Mouse (Mus musculus) gastrocnemius, postnatal 36 days (tissue): ENCODE data around the gene Rnf26. TPM values are rescaled to one million over a fixed set of nuclear protein-coding genes. Genes with fewer than 3 reads are reported as not detected.

ENCODE experiments used
- DNase-seq, 2 experiments: peaks; one replicate each; pipeline ENCODE4 v3.0.0; 2022
- intact Hi-C: fragments of 180-260 bp; cut with DNase I; formaldehyde crosslinking; loops from one replicate; pipeline ENCODE4 v1.15.1; 2025
- total RNA-seq, 2 experiments: library from RNA; stranded (reverse); gene quantifications; 2 replicates each; pipeline ENCODE4 v1.2.3; 2021

The Rnf26 gene
- total RNA-seq, 2 experiments from 2014 or later: 2.1 to 3.6 TPM

DNA sequence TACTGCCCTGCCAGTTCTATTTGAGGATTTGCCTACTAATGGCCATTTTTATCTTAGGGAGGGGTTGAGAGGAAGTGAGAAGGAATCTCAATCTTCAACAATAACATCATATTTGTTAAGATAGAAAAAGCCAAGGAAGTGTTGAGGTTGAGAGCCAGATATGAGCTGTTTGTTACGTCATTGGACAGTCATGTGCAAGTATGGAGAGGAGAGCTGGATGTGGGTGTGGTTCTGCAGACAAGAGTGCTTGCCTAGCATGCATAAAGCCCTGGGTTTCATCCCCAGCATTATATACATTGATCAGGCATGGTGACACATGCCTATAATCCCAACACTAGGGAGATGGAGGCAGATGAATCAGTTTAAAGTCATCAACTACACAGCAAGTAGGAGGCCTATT, 59.4 kb downstream of the Rnf26 start:
- intact Hi-C loops: no loop called here
- DNase-seq: no peak

DNA sequence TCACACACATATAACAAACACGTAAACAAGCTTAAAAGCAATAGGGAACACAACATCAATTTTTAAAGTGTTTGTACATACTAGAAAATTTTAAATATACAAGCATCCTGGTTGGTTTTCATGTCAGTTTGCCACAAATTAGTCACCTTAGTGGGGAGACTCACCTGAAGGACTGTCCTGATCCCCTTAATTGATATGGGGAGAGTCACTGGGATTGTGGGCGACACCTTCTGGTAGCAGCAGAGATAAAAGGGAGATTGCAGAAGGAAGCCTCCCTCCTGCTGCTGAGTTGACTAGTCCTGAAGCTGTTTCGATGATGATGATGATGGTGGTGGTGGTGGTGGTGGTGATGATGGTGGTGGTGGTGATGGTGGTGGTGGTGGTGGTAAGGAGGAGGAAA, 60.5 kb downstream of the Rnf26 start:
- no peak for DNase-seq
- intact Hi-C loops: no loop called here

DNA sequence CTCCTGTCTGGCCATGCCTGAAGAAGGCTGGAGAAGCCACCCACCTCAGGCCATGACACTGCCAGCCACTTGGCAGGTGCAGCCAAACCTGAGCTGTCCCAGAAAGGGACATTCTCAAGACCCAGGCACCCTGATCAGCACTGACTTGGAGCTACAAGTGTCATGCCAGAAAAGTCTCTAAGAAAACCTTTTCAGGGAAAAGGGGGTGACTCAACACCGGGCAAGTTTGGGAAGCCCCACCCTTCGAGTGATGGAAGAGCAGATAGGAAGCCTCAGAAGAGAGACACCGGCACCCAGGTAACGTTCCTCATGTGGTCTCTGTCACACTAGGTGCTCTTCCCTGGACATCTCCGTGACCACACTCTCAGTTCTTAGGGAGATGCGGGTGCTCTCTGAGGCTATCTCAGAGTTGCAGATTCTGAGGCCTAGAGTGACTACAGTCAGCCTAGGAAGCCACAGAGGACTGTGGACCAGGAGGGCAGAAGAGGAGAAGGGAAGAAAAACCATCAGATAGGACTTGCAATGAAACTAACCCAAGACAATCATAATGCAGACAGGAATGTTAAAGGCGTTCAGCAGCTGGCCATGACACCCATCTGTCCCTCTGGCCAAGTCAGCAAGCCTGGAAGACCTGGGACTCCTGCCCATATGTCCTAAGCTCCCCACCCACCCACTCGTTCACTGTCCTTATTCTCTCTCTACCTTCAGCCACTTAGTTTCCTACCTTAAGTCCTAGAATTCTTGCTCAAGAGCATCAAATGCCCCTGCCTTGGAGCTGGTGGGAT, 63.7 kb downstream of the Rnf26 start:
- intact Hi-C loops: loop anchor here (10.0 kb wide), 1 partner anchor 305 kb away; the partner anchor contains the start of gene Nectin1
- no peak for DNase-seq

DNA sequence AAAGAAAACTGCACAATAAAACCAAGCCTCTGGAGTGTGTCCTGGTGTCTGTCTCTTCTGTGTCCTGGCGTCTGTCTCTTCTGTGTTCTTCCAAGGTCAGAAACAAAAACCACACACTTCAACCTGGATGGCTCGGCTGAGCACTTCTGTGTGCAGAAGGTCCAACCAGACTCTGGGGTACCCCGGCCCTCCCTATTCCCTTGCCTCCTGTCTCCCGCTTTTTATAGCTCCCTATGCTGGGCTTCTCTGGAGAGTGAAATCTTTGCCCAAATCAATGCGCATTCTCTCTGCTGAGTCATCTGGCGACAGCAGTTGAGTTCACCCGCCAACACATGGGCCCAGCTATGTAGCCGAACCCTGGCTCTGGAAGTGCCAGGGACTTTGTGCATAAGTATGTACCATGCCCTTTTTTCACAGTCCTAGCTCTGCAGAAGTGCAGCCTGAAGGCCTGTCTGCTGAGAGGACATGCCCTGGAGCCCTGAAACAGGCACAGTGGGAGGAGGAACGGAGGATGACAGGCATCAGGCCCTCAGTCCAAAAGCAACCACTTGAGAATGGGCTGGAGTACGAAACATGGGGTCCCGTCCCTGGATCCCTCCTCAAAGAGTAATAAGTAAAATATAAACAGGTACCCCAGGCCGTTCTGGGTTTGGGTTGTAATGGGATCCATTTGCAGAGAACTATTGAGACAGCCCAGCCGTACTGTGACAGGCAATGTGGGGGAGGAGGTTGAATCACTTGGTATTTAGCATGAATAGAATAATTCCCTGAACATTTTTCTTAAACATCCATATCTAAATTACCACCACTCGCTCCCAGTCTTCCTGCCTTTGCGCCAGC, 64.6 kb downstream of the Rnf26 start:
- DNase-seq: no peak
- intact Hi-C loops: loop anchor here (10.0 kb wide), 1 partner anchor 304 kb away; the partner anchor contains the start of gene Nectin1

DNA sequence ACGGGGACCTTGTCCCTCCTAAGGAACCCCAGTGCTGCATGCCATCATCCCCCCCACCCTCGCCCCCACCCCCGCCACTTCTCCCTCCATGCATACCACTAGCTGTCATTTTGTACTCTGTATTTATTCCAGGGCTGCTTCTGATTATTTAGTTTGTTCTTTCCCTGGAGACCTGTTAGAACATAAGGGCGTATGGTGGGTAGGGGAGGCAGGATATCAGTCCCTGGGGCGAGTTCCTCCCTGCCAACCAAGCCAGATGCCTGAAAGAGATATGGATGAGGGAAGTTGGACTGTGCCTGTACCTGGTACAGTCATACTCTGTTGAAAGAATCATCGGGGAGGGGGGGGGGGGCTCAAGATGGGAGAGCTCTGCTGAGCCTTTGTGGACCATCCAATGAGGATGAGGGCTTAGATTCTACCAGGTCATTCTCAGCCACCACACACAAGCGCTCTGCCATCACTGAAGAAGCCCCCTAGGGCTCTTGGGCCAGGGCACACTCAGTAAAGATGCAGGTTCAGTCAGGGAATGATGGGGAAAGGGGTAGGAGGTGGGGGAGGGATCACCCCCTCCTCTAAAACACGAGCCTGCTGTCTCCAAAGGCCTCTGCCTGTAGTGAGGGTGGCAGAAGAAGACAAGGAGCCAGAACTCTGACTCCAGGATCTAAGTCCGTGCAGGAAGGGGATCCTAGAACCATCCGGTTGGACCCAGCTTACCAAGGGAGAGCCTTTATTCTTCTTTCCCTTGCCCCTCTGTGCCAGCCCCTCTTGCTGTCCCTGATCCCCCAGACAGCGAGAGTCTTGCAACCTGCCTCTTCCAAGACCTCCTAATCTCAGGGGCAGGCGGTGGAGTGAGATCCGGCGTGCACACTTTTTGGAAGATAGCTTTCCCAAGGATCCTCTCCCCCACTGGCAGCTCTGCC, 65.5 kb downstream of the Rnf26 start:
- intact Hi-C loops: loop anchor here (10.0 kb wide), 1 partner anchor 303 kb away; the partner anchor contains the start of gene Nectin1

DNA sequence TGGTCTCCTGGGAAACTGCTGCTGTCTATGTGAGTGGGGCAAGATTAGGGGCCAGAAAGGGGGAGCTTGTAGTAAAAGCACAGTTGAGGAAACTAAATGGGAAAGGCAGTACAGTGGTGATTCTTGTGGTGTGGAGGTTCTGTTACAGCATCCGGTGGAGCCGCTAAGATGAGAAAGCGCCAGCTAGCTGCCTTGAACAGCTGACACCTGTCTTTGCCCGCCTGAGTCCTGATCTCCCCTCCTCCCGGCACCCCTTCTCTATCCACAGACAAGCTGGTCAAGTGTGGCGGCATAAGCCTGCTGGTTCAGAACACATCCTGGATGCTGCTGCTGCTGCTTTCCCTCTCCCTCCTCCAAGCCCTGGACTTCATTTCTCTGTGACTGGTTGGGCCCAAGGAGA, 66.2 kb downstream of the Rnf26 start:
- intact Hi-C loops: loop anchor here (10.0 kb wide), 1 partner anchor 302 kb away; the partner anchor contains the start of gene Nectin1
- DNase-seq: no peak

More for the DNA sequence above, 65.5 kb downstream of the Rnf26 start:
- DNase-seq: no peak

DNA sequence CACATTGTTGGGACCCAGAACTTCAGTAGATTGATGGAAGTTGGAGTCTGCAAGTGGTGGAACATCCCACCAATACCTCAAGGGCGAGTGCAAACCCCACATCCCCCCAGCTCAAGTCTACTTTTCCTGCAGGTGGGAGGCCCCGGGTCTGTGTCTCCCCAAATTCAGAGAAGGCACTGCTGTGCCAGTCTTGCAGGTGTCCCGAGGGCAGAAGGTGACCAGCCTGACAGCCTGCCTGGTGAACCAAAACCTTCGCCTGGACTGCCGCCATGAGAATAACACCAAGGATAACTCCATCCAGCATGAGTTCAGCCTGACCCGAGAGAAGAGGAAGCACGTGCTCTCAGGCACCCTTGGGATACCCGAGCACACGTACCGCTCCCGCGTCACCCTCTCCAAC, 66.9 kb downstream of the Rnf26 start:
- intact Hi-C loops: loop anchor here (10.0 kb wide), 1 partner anchor 302 kb away; the partner anchor contains the start of gene Nectin1
- DNase-seq: no peak

DNA sequence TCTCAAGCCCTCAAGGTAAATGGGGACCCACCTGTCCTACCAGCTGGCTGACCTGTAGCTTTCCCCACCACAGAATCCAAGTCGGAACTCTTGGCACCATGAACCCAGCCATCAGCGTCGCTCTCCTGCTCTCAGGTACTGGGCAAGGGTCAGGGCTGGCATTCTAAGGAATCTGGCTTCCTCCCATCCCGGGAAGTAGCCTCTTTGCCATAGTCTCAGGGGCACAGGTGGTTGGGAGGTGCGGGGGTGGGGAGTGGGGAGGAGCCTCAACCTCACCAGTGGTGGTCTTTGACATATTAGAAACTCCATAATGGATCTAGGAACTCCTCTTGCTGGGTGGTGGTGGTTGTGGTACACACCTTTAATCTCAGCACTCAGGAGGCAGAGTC, 67.4 kb downstream of the Rnf26 start:
- intact Hi-C loops: loop anchor here (10.0 kb wide), 1 partner anchor 301 kb away; the partner anchor contains the start of gene Nectin1
- no peak for DNase-seq

Other genes with a start within 250 kb of the Rnf26 start
- 10 to 100 TPM; 13.2 to 18.7 TPM for gene Thy1, start 70.1 kb downstream of the Rnf26 start, total RNA-seq
- 100 to 1,000 TPM; 236 to 254 TPM for gene Usp2, start 46.5 kb downstream of the Rnf26 start, total RNA-seq
- gene Mfrp, start 11.8 kb downstream of the Rnf26 start, total RNA-seq: not detected
- gene C1qtnf5, start 6.3 kb downstream of the Rnf26 start, total RNA-seq: 1 to 10 TPM; 6.7 to 9.6 TPM
- 1 to 10 TPM in 1 of 2 experiments, under 1 TPM in 1; 0.57 to 1.3 TPM for gene Gm49380, start within 50 bp of the Rnf26 start, total RNA-seq
- 10 to 100 TPM; 24.2 to 31.2 TPM for gene Mcam, start 21.0 kb upstream of the Rnf26 start, total RNA-seq
- gene Cbl, start 120.5 kb upstream of the Rnf26 start, total RNA-seq: 10 to 100 TPM in 1 of 2 experiments, 1 to 10 TPM in 1; 7.8 to 10.4 TPM
- not detected for gene Ccdc153, start 127.2 kb upstream of the Rnf26 start, total RNA-seq
- gene Pdzd3, start 138.0 kb upstream of the Rnf26 start, total RNA-seq: 1 to 10 TPM in 1 of 2 experiments, under 1 TPM in 1; 0.44 to 1.4 TPM
- gene Nlrx1, start 155.1 kb upstream of the Rnf26 start, total RNA-seq: 10 to 100 TPM; 22.4 to 22.6 TPM
- under 1 TPM; 0.48 to 0.74 TPM for gene Abcg4, start 175.1 kb upstream of the Rnf26 start, total RNA-seq
- gene Hinfp, start 192.2 kb upstream of the Rnf26 start, total RNA-seq: 1 to 10 TPM; 4.9 to 6.0 TPM
- 10 to 100 TPM; 12.8 to 14.2 TPM for gene C2cd2l, start 206.8 kb upstream of the Rnf26 start, total RNA-seq
- 10 to 100 TPM; 11.9 to 12.7 TPM for gene Dpagt1, start 212.5 kb upstream of the Rnf26 start, total RNA-seq
- gene H2afx, start 221.2 kb upstream of the Rnf26 start, total RNA-seq: 10 to 100 TPM in 1 of 2 experiments, 1 to 10 TPM in 1; 10.0 to 12.9 TPM
- gene Hmbs, start 230.7 kb upstream of the Rnf26 start, total RNA-seq: 10 to 100 TPM; 19.7 to 21.2 TPM
- gene Vps11, start 248.2 kb upstream of the Rnf26 start, total RNA-seq: 10 to 100 TPM; 15.4 to 16.2 TPM